8 mouse cellular contexts compared by ENCODE assay signal in genomic region chr2:166152734-166153398, GRCm38 (mm10). TPM values are rescaled to one million over a fixed set of nuclear protein-coding genes. Genes with fewer than 3 reads are reported as not detected.
DNase-seq lines count a peak whose midpoint lies in the region; ATAC-seq and TF ChIP-seq lines count a peak whose summit lies in the region.
"Had no signal": no experiment of that assay in that cellular context is flagged by ENCODE, and none has a peak within 500 bp of the region (broad histone marks: within the 10 kb centered on the region; RNA-seq: fewer than 3 reads in every experiment).

No protein-coding gene starts in this region.

- H3K4me3 ChIP-seq in lung, embryonic 14.5 days (ENCODE audit: low read depth, low read length): no peak overlapping the region
- H3K4me3 ChIP-seq in forebrain, embryonic 13.5 days: peak overlapping the region; percentile 67; the same call in 1 of the 2 replicates
- H3K4me3 ChIP-seq in limb, embryonic 10.5 days: peak overlapping the region; percentile 96
- peak overlapping the region; percentile 71 for H3K4me3 ChIP-seq in stomach, embryonic 15.5 days (replicated peaks)
- no peak overlapping the region for H3K4me3 ChIP-seq in cerebellum, adult 2 months (replicated peaks; ENCODE audit: insufficient read depth, low read depth, low read length)

- H3K4me1 ChIP-seq in lung, embryonic 14.5 days (ENCODE audit: insufficient read depth): peaks cover 44% of the 10 kb centered on the region
- H3K4me1 ChIP-seq in forebrain, embryonic 13.5 days: peaks cover 82% of the 10 kb centered on the region
- H3K4me1 ChIP-seq in limb, embryonic 10.5 days: peaks cover 93% of the 10 kb centered on the region
- peaks cover 60% of the 10 kb centered on the region for H3K4me1 ChIP-seq in stomach, embryonic 15.5 days
- peaks cover 6% of the 10 kb centered on the region; the same call in 1 of the 2 replicates for H3K4me1 ChIP-seq in cerebellum, adult 2 months (ENCODE audit: control insufficient read depth, insufficient read depth, low read length)

- peaks cover 4% of the 10 kb centered on the region; the same call in 1 of the 2 replicates for H3K27me3 ChIP-seq in lung, embryonic 14.5 days (ENCODE audit: insufficient read depth, low read length)
- H3K27me3 ChIP-seq in forebrain, embryonic 13.5 days: peaks cover 32% of the 10 kb centered on the region
- no peaks in the 10 kb centered on the region for H3K27me3 ChIP-seq in limb, embryonic 10.5 days (ENCODE audit: low read depth, poor library complexity, severe bottlenecking)
- no peaks in the 10 kb centered on the region for H3K27me3 ChIP-seq in stomach, embryonic 15.5 days (replicated peaks)
- peaks cover 5% of the 10 kb centered on the region; the same call in 1 of the 2 replicates for H3K27me3 ChIP-seq in cerebellum, adult 2 months (ENCODE audit: control insufficient read depth, insufficient read depth, low read length)

- no peaks in the 10 kb centered on the region for H3K9me3 ChIP-seq in lung, embryonic 14.5 days (ENCODE audit: low read depth, low read length)
- no peaks in the 10 kb centered on the region for H3K9me3 ChIP-seq in forebrain, embryonic 13.5 days (replicated peaks)
- H3K9me3 ChIP-seq in limb, embryonic 10.5 days (replicated peaks): no peaks in the 10 kb centered on the region
- H3K9me3 ChIP-seq in stomach, embryonic 15.5 days: no peaks in the 10 kb centered on the region

- 0 out of 2 replicates have a peak overlapping the region, but pooled peaks have one; percentile 32 for H3K27ac ChIP-seq in lung, embryonic 14.5 days (ENCODE audit: low read depth)
- no peak overlapping the region for H3K27ac ChIP-seq in forebrain, embryonic 13.5 days
- peak overlapping the region; percentile 100 for H3K27ac ChIP-seq in limb, embryonic 10.5 days
- peak overlapping the region; percentile 93 for H3K27ac ChIP-seq in stomach, embryonic 15.5 days
- no peak overlapping the region; the same call in 1 of the 2 replicates for H3K27ac ChIP-seq in cerebellum, adult 2 months (ENCODE audit: insufficient read depth, low read length)

- no peak for TF ChIP-seq CTCF in lung, embryonic 14.5 days (IDR thresholded peaks at IDR 0.05; ENCODE audit: low read depth)
- TF ChIP-seq CTCF in cerebellum, adult 2 months (IDR thresholded peaks at IDR 0.05; ENCODE audit: borderline replicate concordance, insufficient read depth, low read depth, low read length): no peak

- WGBS in lung, embryonic 14.5 days: 41% methylated on average over 11 of the region's 11 CpGs
- WGBS in forebrain, embryonic 13.5 days: 57% methylated on average over 11 of the region's 11 CpGs
- WGBS in limb, embryonic 10.5 days: 45% methylated on average over 11 of the region's 11 CpGs
- WGBS in stomach, embryonic 15.5 days: 48% methylated on average over 11 of the region's 11 CpGs
- WGBS in cerebellum, adult 2 months: 85% methylated on average over 11 of the region's 11 CpGs

- DNase-seq in lung, embryonic 14.5 days: no peak
- no peak for DNase-seq in lung, postnatal 4 days
- no peak for DNase-seq in limb, embryonic 10.5 days (ENCODE audit: low spot score)
- no peak for DNase-seq in cerebellum, adult 2 months
- DNase-seq in ovary, postnatal 36 days (ENCODE audit: low spot score): no peak
- DNase-seq: thymus, postnatal 25 days had no signal

- H3K9ac ChIP-seq in lung, embryonic 14.5 days: no peak overlapping the region
- H3K9ac ChIP-seq in forebrain, embryonic 13.5 days: 0 out of 2 replicates have a peak overlapping the region, but pooled peaks have one; percentile 23
- H3K9ac ChIP-seq in stomach, embryonic 15.5 days: no peak overlapping the region

- no peak for ATAC-seq in lung, embryonic 14.5 days (ENCODE audit: insufficient read depth)
- no peak for ATAC-seq in forebrain, embryonic 13.5 days
- ATAC-seq in stomach, embryonic 15.5 days (ENCODE audit: insufficient read depth, low FRiP score, low read depth): no peak

- peak overlapping the region; percentile 99 for H3K4me2 ChIP-seq in lung, embryonic 14.5 days
- peak overlapping the region; percentile 98 for H3K4me2 ChIP-seq in forebrain, embryonic 13.5 days
- H3K4me2 ChIP-seq in stomach, embryonic 15.5 days: peak overlapping the region; percentile 88

- no peak for TF ChIP-seq POLR2A in cerebellum, adult 2 months (IDR thresholded peaks at IDR 0.05; ENCODE audit: borderline replicate concordance, insufficient read depth, low read length)

- no peaks in the 10 kb centered on the region for H3K36me3 ChIP-seq in lung, embryonic 14.5 days (ENCODE audit: insufficient read depth)
- H3K36me3 ChIP-seq in forebrain, embryonic 13.5 days (ENCODE audit: poor library complexity, severe bottlenecking): no peaks in the 10 kb centered on the region
- H3K36me3 ChIP-seq in limb, embryonic 10.5 days: peaks cover 19% of the 10 kb centered on the region
- no peaks in the 10 kb centered on the region for H3K36me3 ChIP-seq in stomach, embryonic 15.5 days

RNA-seq across cellular contexts. Expression of gene Sulf2, which starts 2.6 kb away (rescaled TPM):
- polyA plus RNA-seq in lung, embryonic 14.5 days (2014; fragmentation: Nextera tagmentation; extraction: Ambion mirVana): 51.1 and 57.6 TPM in 2 replicates
- 25.3 and 28.9 TPM in 2 replicates for polyA plus RNA-seq in forebrain, embryonic 13.5 days (2015; fragmentation: Nextera tagmentation; extraction: Ambion mirVana)
- polyA plus RNA-seq in limb, embryonic 10.5 days (2016; fragmentation: Nextera tagmentation; extraction: Ambion mirVana): 157 and 188 TPM in 2 replicates
- polyA plus RNA-seq in stomach, embryonic 15.5 days (2015; fragmentation: Nextera tagmentation; extraction: Ambion mirVana): 121 and 140 TPM in 2 replicates
- 39.2 and 40.0 TPM in 2 replicates for polyA plus RNA-seq in cerebellum, adult 2 months (2012; rRNA removed)

Comparison
In these comparisons a context has a peak if more than half of its experiments do, and no peak if none do; other contexts are left out.
1. H3K27ac ChIP-seq: peak in lung, embryonic 14.5 days (single experiment), limb, embryonic 10.5 days (single experiment) and stomach, embryonic 15.5 days (single experiment); none in forebrain, embryonic 13.5 days (single experiment) and cerebellum, adult 2 months (single experiment).
2. H3K4me3 ChIP-seq: peak in forebrain, embryonic 13.5 days (single experiment), limb, embryonic 10.5 days (single experiment) and stomach, embryonic 15.5 days (single experiment); none in lung, embryonic 14.5 days (single experiment) and cerebellum, adult 2 months (single experiment).
3. Peak in every context shown above with its lines, with median percentiles within 50 percentile points of each other: H3K4me2 ChIP-seq.